Mouse (Mus musculus) gastrocnemius, postnatal 25 days (tissue): ENCODE data around the gene Rbbp6. TPM values are rescaled to one million over a fixed set of nuclear protein-coding genes. Genes with fewer than 3 reads are reported as not detected.

ENCODE experiments used
- DNase-seq: peaks from one replicate; pipeline ENCODE4 v3.0.0; 2022
- long read RNA-seq, 2 experiments: library from polyadenylated mRNA; stranded (forward); transcript quantifications; one replicate each; pipeline ENCODE4 v2.0.0; 2021
- total RNA-seq, 2 experiments: library from RNA; stranded (reverse); gene quantifications; 1 replicate in 1 of 2; 2 replicates in 1 of 2; pipeline ENCODE4 v1.2.3; 2021

The Rbbp6 gene
- total RNA-seq, result 10 to 100 TPM; 20.4 to 22.2 TPM
- long read RNA-seq, experiment 1, full-length matches to known transcripts, result 9 of 16 reads
- long read RNA-seq, experiment 1, partial matches to known transcripts, result 0 of 16 reads
- long read RNA-seq, experiment 1, other reads (novel, unspliced or antisense), result 7 of 16 reads
- long read RNA-seq, experiment 2, full-length matches to known transcripts, result 14 of 17 reads
- long read RNA-seq, experiment 2, partial matches to known transcripts, result 0 of 17 reads
- long read RNA-seq, experiment 2, other reads (novel, unspliced or antisense), result 3 of 17 reads

- DNase-seq, result no peak
These were observed at the start of gene Rbbp6 for GRCm38 (mm10) chr7:122965386-122965785. Gene Rbbp6 (plus strand): TSS chr7:122965686.

- no peak for DNase-seq
These were observed 45.5 kb upstream of the Rbbp6 start for GRCm38 (mm10) chr7:122919728-122920582.

- DNase-seq, result no peak
These were observed 43.9 kb upstream of the Rbbp6 start for GRCm38 (mm10) chr7:122921537-122921936.

- DNase-seq, result no peak
These were observed 41.2 kb upstream of the Rbbp6 start for GRCm38 (mm10) chr7:122924256-122924655.

- DNase-seq, result no peak
These were observed 35.0 kb upstream of the Rbbp6 start for GRCm38 (mm10) chr7:122930494-122930893.

- no peak for DNase-seq
These were observed 33.3 kb upstream of the Rbbp6 start for GRCm38 (mm10) chr7:122932171-122932570.

- no peak for DNase-seq
These were observed 28.9 kb upstream of the Rbbp6 start for GRCm38 (mm10) chr7:122936626-122937025.

GRCm38 (mm10) chr7:122938197-122938596, 27.3 kb upstream of the Rbbp6 start:
- DNase-seq, result no peak

GRCm38 (mm10) chr7:122939181-122939580, 26.3 kb upstream of the Rbbp6 start:
- DNase-seq, result no peak

- DNase-seq, result no peak
These were observed 25.0 kb upstream of the Rbbp6 start for GRCm38 (mm10) chr7:122940371-122941075.

- no peak for DNase-seq
These were observed 23.4 kb upstream of the Rbbp6 start for GRCm38 (mm10) chr7:122942111-122942510.

- DNase-seq, result no peak
These were observed 20.3 kb upstream of the Rbbp6 start for GRCm38 (mm10) chr7:122945149-122945548.

- DNase-seq, result no peak
These were observed 16.2 kb upstream of the Rbbp6 start for GRCm38 (mm10) chr7:122949268-122949667.

GRCm38 (mm10) chr7:122951464-122951863, 14.0 kb upstream of the Rbbp6 start:
- DNase-seq, result no peak

- no peak for DNase-seq
These were observed 13.4 kb upstream of the Rbbp6 start for GRCm38 (mm10) chr7:122952066-122952465.

- no peak for DNase-seq
These were observed 10.8 kb upstream of the Rbbp6 start for GRCm38 (mm10) chr7:122954451-122955225.

GRCm38 (mm10) chr7:122955226-122955955, 10.1 kb upstream of the Rbbp6 start:
- DNase-seq, result peak; percentile 36

- no peak for DNase-seq
These were observed 3.3 kb downstream of the Rbbp6 start for GRCm38 (mm10) chr7:122968751-122969150.

- peak; percentile 93 for DNase-seq
These were observed 3.9 kb downstream of the Rbbp6 start for GRCm38 (mm10) chr7:122969231-122970032.

- DNase-seq, result peak; percentile 65
These were observed 4.8 kb downstream of the Rbbp6 start for GRCm38 (mm10) chr7:122970119-122970781.
